Mouse (Mus musculus): ENCODE measurements around the gene Ncoa7. TPM values are rescaled to one million over a fixed set of nuclear protein-coding genes. Genes with fewer than 3 reads are reported as not detected.

The Ncoa7 gene
- total RNA-seq, 2 experiments from 2014 or later: 102 to 106 TPM

GRCm38 (mm10) chr10:30751586-30751985 lies 51.5 kb downstream of the Ncoa7 start:
- no peak for DNase-seq (ENCODE audit: extremely low spot score in 1 of 2, low spot score in 1 of 2)

GRCm38 (mm10) chr10:30749807-30750206 lies 53.3 kb downstream of the Ncoa7 start:
- no peak for DNase-seq (ENCODE audit: extremely low spot score in 1 of 2, low spot score in 1 of 2)

GRCm38 (mm10) chr10:30745238-30745974 lies 57.7 kb downstream of the Ncoa7 start:
- no peak for DNase-seq (ENCODE audit: extremely low spot score in 1 of 2, low spot score in 1 of 2)

- DNase-seq (ENCODE audit: extremely low spot score in 1 of 2, low spot score in 1 of 2): no peak
Observed at GRCm38 (mm10) chr10:30743275-30743674, 59.9 kb downstream of the Ncoa7 start.

GRCm38 (mm10) chr10:30738403-30738802 lies 64.7 kb downstream of the Ncoa7 start:
- DNase-seq (ENCODE audit: extremely low spot score in 1 of 2, low spot score in 1 of 2): no peak

DNA sequence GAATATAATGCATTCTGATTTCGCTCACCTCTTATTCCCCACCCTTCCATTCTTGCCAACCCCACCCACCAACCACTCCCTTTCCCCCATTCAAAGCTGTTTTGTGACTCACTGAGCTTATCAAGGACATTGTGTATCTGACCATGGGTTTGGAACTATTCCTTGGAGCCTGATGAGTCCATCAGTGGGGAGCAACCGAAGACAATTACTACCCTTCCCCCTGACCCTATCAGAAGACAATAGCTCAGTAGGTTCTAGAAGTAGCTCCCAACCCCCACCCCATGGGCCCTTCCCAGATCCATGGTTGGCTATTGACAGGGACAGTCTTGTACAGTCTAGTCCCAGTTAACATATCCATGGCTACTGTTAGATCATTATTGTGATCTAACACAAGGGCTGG lies 65.8 kb downstream of the Ncoa7 start:
- DNase-seq (ENCODE audit: extremely low spot score in 1 of 2, low spot score in 1 of 2): no peak

GRCm38 (mm10) chr10:30733148-30733785 lies 69.9 kb downstream of the Ncoa7 start:
- DNase-seq (ENCODE audit: extremely low spot score in 1 of 2, low spot score in 1 of 2): no peak

- no peak for DNase-seq (ENCODE audit: extremely low spot score in 1 of 2, low spot score in 1 of 2)
Observed at GRCm38 (mm10) chr10:30731321-30731914, 71.7 kb downstream of the Ncoa7 start.

DNA sequence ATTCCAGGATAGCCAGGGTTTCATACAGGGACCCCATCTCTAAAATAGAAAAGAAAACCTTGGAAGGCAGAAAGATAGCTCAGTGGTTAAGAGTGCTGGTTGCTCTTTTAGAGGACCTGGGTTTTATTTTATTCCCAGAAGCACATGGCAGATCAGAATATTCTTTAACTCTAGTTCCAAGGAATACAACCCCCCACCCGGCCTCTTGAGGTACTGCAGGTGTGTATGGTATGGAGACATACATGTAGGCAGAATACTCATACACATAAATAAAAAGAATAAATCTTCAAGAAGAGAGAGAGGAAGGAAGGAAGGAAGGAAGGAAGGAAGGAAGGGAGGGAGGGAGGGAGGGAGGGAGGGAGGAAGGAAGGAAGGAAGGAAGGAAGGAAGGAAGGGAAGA lies 72.3 kb downstream of the Ncoa7 start:
- no peak for DNase-seq (ENCODE audit: extremely low spot score in 1 of 2, low spot score in 1 of 2)

DNA sequence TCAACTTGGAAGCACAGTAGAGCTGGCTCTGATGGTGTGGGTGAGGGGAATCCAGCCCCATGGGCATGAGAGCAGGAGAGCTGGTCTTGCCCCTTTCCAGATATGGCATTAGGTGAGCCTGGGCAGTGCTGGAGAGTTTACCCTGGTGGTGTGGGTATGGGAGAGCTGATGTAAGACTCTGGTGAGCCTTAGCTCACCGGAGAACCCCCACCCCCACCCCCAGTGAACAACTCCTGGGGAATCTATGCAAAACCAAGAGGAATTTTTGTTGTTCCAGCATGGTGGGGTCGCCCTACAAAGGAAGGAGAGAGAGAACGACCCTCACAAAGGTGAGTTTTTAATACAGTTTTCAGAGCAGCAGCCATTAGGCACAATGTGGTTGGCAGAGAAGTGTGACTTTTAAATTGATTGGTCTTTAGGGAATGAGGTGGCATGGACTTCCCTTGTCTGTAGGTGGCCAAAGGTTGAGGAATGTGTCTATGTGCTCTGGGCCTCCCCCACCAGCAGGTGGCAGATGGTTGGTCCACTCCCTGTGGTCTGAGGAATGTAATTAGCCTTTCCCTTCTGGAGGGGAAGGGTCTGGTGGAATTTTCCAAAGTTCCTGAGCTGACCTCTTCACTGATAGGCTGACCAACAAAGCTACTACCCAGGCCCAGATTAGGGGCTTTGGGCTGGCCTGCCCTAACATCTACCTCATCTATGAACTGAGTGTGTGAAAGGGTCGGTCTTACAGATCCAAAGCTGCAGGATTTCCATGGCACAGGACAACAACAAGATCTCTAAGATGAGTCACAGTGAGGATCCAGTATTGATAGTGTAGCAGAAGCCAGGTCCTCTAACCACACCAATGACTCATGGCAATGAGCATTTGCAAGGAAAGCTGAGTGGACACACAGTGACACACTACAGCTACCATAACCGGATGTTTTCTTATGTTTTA lies 73.7 kb downstream of the Ncoa7 start:
- DNase-seq (ENCODE audit: extremely low spot score in 1 of 2, low spot score in 1 of 2): no peak

DNA sequence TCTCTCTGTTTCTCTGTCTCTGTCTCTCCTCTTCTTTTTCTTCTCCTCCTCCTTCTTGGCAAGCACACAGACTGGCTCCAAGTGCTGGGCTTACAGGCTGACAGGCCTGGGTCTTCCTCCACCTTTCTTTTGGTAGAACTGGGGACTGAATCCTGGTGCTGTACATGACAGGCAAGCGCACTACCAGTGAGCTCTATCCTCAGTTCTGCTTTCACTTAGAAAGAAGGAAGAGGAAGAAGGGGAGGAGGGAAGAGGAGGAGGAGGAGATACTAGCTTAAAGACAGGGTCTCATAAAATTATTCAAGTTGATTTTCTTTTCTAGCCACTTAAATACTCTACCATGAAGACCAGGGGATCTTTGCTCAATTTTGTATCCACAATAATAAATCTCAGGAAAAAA lies 80.1 kb downstream of the Ncoa7 start:
- no peak for DNase-seq (ENCODE audit: extremely low spot score in 1 of 2, low spot score in 1 of 2)

DNA sequence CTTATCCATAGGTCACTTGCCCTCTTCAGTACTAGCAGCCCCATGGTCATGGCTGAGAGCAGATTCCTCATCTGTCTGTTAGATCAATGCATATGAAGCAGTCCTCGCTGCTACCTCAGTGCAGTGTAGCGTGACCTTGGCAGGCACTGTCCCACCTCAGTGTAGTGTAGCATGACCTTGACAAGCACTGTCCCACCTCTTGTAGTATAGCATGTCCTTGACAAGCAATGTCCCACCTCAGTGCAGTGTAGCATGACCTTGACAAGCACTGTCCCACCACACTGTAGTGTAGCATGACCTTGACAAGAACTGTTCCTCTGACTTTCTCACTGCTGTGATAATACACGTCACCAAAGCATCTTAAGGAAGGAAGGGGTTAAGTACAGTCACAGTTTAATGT lies 82.6 kb downstream of the Ncoa7 start:
- no peak for DNase-seq (ENCODE audit: extremely low spot score in 1 of 2, low spot score in 1 of 2)

DNA sequence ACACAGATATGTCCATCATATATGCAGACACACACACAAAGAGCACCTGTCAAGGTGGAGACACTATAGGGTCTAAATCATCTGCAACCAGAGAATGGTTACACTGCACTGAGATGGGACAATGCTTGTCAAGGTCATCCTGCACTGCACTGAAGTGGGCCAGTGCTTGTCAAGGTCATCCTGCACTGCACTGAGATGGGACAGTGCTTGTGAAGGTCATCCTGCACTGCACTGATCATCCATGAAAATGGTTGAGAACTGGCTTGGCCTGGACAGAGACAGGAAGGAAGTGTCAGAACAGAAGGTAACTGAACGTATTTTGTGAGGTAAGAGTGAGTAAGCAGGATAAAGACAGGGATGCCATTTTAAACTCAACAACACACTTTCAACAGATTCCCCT lies 83.2 kb downstream of the Ncoa7 start:
- DNase-seq (ENCODE audit: extremely low spot score in 1 of 2, low spot score in 1 of 2): no peak

- peak in 1 of 2 experiments; percentile 13 for DNase-seq (ENCODE audit: extremely low spot score in 1 of 2, low spot score in 1 of 2)
Observed at GRCm38 (mm10) chr10:30718703-30719340, 84.3 kb downstream of the Ncoa7 start.

- no peak for DNase-seq (ENCODE audit: extremely low spot score in 1 of 2, low spot score in 1 of 2)
Observed at GRCm38 (mm10) chr10:30716171-30716570, 87.0 kb downstream of the Ncoa7 start.

- no peak for DNase-seq (ENCODE audit: extremely low spot score in 1 of 2, low spot score in 1 of 2)
Observed at GRCm38 (mm10) chr10:30712540-30712939, 90.6 kb downstream of the Ncoa7 start.

DNA sequence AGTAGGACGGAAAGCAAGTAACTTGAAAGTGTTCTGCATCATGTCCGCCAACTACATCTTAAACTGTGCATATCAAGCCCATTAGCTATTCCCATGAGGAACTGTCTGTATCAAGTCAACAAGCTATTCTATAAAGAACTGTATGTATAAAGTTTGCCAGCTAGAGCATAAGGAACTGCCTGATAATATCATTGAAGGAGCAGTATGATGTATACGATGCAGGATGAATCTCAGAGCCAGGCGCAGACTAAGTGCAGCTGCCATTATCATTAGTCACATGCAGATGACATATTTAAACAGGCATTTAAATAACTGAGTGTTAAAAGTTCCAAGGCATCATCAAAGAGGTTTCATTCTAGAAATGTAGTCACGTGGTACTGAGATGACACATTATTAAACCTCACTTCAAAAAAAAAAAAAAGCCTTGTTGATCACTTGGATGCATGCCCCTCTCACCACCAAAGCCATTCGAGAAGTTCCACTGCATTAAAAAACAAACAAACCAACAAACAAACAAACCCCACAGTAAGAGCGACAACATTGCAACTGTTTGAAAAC lies 93.2 kb downstream of the Ncoa7 start:
- no peak for DNase-seq (ENCODE audit: extremely low spot score in 1 of 2, low spot score in 1 of 2)

DNA sequence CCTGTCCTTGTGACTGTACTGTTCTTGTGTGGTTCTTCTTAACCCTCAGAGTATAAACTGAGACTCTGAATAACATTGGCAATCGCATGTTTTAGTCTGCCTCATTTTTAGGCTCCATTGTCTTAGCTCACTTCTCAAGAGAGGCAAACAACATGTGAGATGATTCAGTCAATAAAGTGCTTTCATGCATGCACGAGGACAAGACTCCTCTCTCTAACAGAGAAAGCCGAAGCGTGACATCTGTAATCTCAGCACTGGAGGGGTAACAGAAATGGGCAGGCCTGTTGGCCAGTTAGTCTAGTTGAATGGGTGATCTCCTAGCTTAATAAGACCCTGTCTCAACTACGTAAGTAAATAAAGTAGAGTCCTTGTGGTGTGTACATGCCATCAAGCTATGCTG lies 95.1 kb downstream of the Ncoa7 start:
- DNase-seq (ENCODE audit: extremely low spot score in 1 of 2, low spot score in 1 of 2): no peak

DNA sequence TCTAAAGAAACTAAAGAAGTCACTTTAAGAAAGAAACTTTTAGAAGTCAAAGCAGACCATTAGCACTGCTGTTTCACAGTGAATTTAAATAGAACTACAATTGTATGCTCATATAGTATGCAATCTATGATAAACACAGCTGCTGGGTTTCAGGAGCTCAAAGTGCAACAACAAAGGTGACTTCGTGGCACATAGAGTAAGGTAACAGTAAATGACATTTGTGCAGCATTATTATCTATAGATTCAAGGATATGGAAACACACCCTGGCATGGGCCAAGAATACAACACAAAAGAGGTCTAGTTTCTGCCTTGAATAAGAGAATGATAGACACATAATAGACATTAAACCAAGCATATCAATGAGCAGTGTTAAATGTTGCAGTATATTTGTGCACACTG lies 100.5 kb downstream of the Ncoa7 start:
- no peak for DNase-seq (ENCODE audit: extremely low spot score in 1 of 2, low spot score in 1 of 2)

- DNase-seq (ENCODE audit: extremely low spot score in 1 of 2, low spot score in 1 of 2): no peak
Observed at GRCm38 (mm10) chr10:30686862-30687261, 116.3 kb downstream of the Ncoa7 start.
